ENCODE assay signal across 12 mouse cellular contexts in the genomic region with DNA sequence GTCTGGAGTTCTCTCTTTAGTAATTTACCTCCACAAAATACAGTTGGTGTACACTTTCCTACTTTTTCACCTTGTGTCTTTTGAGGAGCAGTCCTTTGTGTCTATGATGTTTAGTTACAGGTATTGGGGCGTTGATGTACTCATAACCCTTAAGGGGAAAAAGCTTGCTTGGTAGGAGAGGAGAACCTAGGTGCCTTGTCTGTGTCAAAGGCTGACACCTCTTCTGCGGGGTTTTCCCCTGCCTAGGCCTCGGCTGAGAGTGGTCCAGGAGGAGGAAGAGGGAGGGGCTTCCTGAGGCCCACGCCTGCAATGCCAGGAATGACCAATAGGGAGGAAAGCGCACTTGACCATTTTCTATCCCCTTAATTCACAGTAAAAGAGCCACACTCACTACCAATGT. TPM values are rescaled to one million over a fixed set of nuclear protein-coding genes. Genes with fewer than 3 reads are reported as not detected.
A peak's percentile ranks its signal among the peaks of the same experiment; 100 is the strongest.
DNase-seq lines count a peak whose midpoint lies in the region; ATAC-seq and TF ChIP-seq lines count a peak whose summit lies in the region.
"Had no signal": no experiment of that assay in that cellular context is flagged by ENCODE, and none has a peak within 500 bp of the region (broad histone marks: within the 10 kb centered on the region; RNA-seq: fewer than 3 reads in every experiment).

No protein-coding gene starts in this region.

- peak; percentile 9 for DNase-seq in forebrain, embryonic 14.5 days (ENCODE audit: low spot score)
- DNase-seq in midbrain, postnatal 0 days (ENCODE audit: low spot score), result no peak
- peak; percentile 68 for DNase-seq in naive thymus-derived CD4-positive, alpha-beta T cell, adult 2 months (ENCODE audit: low read depth)
- no peak for DNase-seq in adrenal gland, adult 18-20 months (ENCODE audit: low spot score in 2 of 2)

- ATAC-seq in forebrain, embryonic 14.5 days, result no peak
- ATAC-seq in forebrain, embryonic 16.5 days, result no peak
- no peak for ATAC-seq in midbrain, postnatal 0 days (ENCODE audit: low FRiP score)
- ATAC-seq in midbrain, embryonic 13.5 days, result no peak
- ATAC-seq in common myeloid progenitor, adult 5-6 weeks (replicated peaks; ENCODE audit: low read depth, poor library complexity, severe bottlenecking), result 0 out of 2 replicates have a peak, but pooled peaks have one; percentile 66
- no peak for ATAC-seq in monocyte, adult 5-6 weeks (replicated peaks; ENCODE audit: insufficient number of reproducible peaks, low FRiP score, low TSS enrichment, poor library complexity, severe bottlenecking)

- no peak overlapping the region for H3K4me3 ChIP-seq in forebrain, embryonic 14.5 days (ENCODE audit: low read depth, low read length)
- H3K4me3 ChIP-seq in forebrain, embryonic 16.5 days (replicated peaks; ENCODE audit: low read length), result no peak overlapping the region
- no peak overlapping the region for H3K4me3 ChIP-seq in midbrain, postnatal 0 days (ENCODE audit: low read depth, low read length)
- H3K4me3 ChIP-seq in midbrain, embryonic 13.5 days (replicated peaks), result no peak overlapping the region
- H3K4me3 ChIP-seq: embryonic facial prominence, embryonic 13.5 days; left cerebral cortex, adult 2 months; stomach, embryonic 15.5 days had no signal

- 41% methylated on average over 5 of the region's 5 CpGs for WGBS in forebrain, embryonic 14.5 days
- 43% methylated on average over 5 of the region's 5 CpGs for WGBS in forebrain, embryonic 16.5 days
- WGBS in midbrain, postnatal 0 days, result 44% methylated on average over 5 of the region's 5 CpGs
- WGBS in midbrain, embryonic 13.5 days, result 40% methylated on average over 5 of the region's 5 CpGs

- no peak overlapping the region for H3K9ac ChIP-seq in forebrain, embryonic 14.5 days (ENCODE audit: low read length)
- H3K9ac ChIP-seq in forebrain, embryonic 16.5 days (replicated peaks; ENCODE audit: low read depth, low read length), result no peak overlapping the region
- no peak overlapping the region for H3K9ac ChIP-seq in midbrain, postnatal 0 days (replicated peaks; ENCODE audit: low read length, poor library complexity, severe bottlenecking)
- no peak overlapping the region for H3K9ac ChIP-seq in midbrain, embryonic 13.5 days (replicated peaks)
- H3K9ac ChIP-seq: embryonic facial prominence, embryonic 13.5 days; stomach, embryonic 15.5 days had no signal

- no peaks in the 10 kb centered on the region for H3K36me3 ChIP-seq in forebrain, embryonic 14.5 days (ENCODE audit: control insufficient read depth, insufficient read depth, low read length)
- H3K36me3 ChIP-seq in forebrain, embryonic 16.5 days (ENCODE audit: control insufficient read depth, insufficient read depth), result no peaks in the 10 kb centered on the region
- no peaks in the 10 kb centered on the region for H3K36me3 ChIP-seq in midbrain, postnatal 0 days (ENCODE audit: insufficient read depth, low read length)
- H3K36me3 ChIP-seq in midbrain, embryonic 13.5 days, result no peaks in the 10 kb centered on the region
- H3K36me3 ChIP-seq: embryonic facial prominence, embryonic 13.5 days; stomach, embryonic 15.5 days had no signal

- H3K4me2 ChIP-seq in forebrain, embryonic 14.5 days (ENCODE audit: low read length), result no peak overlapping the region
- no peak overlapping the region for H3K4me2 ChIP-seq in forebrain, embryonic 16.5 days (ENCODE audit: low read length)
- no peak overlapping the region for H3K4me2 ChIP-seq in midbrain, postnatal 0 days (ENCODE audit: low read depth, low read length, poor library complexity, severe bottlenecking)
- H3K4me2 ChIP-seq in midbrain, embryonic 13.5 days (replicated peaks), result no peak overlapping the region
- H3K4me2 ChIP-seq: embryonic facial prominence, embryonic 13.5 days; stomach, embryonic 15.5 days had no signal

- no peaks in the 10 kb centered on the region for H3K4me1 ChIP-seq in forebrain, embryonic 14.5 days (ENCODE audit: control insufficient read depth, insufficient read depth, low read length)
- no peaks in the 10 kb centered on the region for H3K4me1 ChIP-seq in forebrain, embryonic 16.5 days (replicated peaks; ENCODE audit: control insufficient read depth, insufficient read depth, low read length)
- no peaks in the 10 kb centered on the region for H3K4me1 ChIP-seq in midbrain, postnatal 0 days (ENCODE audit: insufficient read depth, low read length)
- H3K4me1 ChIP-seq in midbrain, embryonic 13.5 days (replicated peaks), result no peaks in the 10 kb centered on the region
- H3K4me1 ChIP-seq: embryonic facial prominence, embryonic 13.5 days; stomach, embryonic 15.5 days had no signal

- TF ChIP-seq CTCF in midbrain, postnatal 0 days (IDR thresholded peaks at IDR 0.05), result peak; percentile 18; the same call in 1 of the 2 replicates

- H3K27me3 ChIP-seq in forebrain, embryonic 14.5 days (replicated peaks; ENCODE audit: control insufficient read depth, insufficient read depth, low read length), result no peaks in the 10 kb centered on the region
- H3K27me3 ChIP-seq in forebrain, embryonic 16.5 days (replicated peaks; ENCODE audit: control insufficient read depth, insufficient read depth, low read length), result no peaks in the 10 kb centered on the region
- no peaks in the 10 kb centered on the region for H3K27me3 ChIP-seq in midbrain, postnatal 0 days (ENCODE audit: insufficient read depth, low read length)
- no peaks in the 10 kb centered on the region for H3K27me3 ChIP-seq in midbrain, embryonic 13.5 days
- H3K27me3 ChIP-seq: embryonic facial prominence, embryonic 13.5 days; stomach, embryonic 15.5 days had no signal

- no peak overlapping the region for H3K27ac ChIP-seq in forebrain, embryonic 14.5 days (ENCODE audit: low read depth, low read length)
- H3K27ac ChIP-seq in forebrain, embryonic 16.5 days (ENCODE audit: low read length), result no peak overlapping the region
- no peak overlapping the region for H3K27ac ChIP-seq in midbrain, postnatal 0 days (ENCODE audit: low read depth, low read length)
- no peak overlapping the region for H3K27ac ChIP-seq in midbrain, embryonic 13.5 days
- H3K27ac ChIP-seq: embryonic facial prominence, embryonic 13.5 days; left cerebral cortex, adult 2 months; macrophage; stomach, embryonic 15.5 days had no signal

- H3K9me3 ChIP-seq in forebrain, embryonic 14.5 days (replicated peaks; ENCODE audit: control insufficient read depth, low read length), result no peaks in the 10 kb centered on the region
- H3K9me3 ChIP-seq in forebrain, embryonic 16.5 days (ENCODE audit: control insufficient read depth, low read length), result no peaks in the 10 kb centered on the region
- H3K9me3 ChIP-seq in midbrain, postnatal 0 days (ENCODE audit: low read length), result no peaks in the 10 kb centered on the region
- H3K9me3 ChIP-seq in midbrain, embryonic 13.5 days, result 0 out of 2 replicates have a peak, but pooled peaks cover 3% of the 10 kb centered on the region
- H3K9me3 ChIP-seq: embryonic facial prominence, embryonic 13.5 days; stomach, embryonic 15.5 days had no signal

RNA-seq across cellular contexts. Expression of a gene that starts 17.9 kb away (rescaled TPM):
- polyA plus RNA-seq in forebrain, embryonic 14.5 days (2014; fragmentation: Nextera tagmentation; extraction: Ambion mirVana), result 2.6 and 3.2 TPM in 2 replicates
- 3.0 and 3.6 TPM in 2 replicates for polyA plus RNA-seq in forebrain, embryonic 16.5 days (2015; fragmentation: Nextera tagmentation; extraction: Ambion mirVana)
- 1.8 and 3.2 TPM in 2 replicates for total RNA-seq in midbrain, postnatal 0 days (2014; rRNA removed)
- polyA plus RNA-seq in midbrain, postnatal 0 days (2015; fragmentation: Nextera tagmentation; extraction: Ambion mirVana), result 0.75 and 1.0 TPM in 2 replicates
- polyA plus RNA-seq in midbrain, embryonic 13.5 days (2015; fragmentation: Nextera tagmentation; extraction: Ambion mirVana), result 3.0 and 3.1 TPM in 2 replicates
- 415 and 490 TPM in 2 replicates for total RNA-seq in common myeloid progenitor, adult 5-6 weeks (2017)
- 9.9 to 15.6 TPM (median 14.3 TPM) in 3 replicates for total RNA-seq in monocyte, adult 5-6 weeks (2017)
- not detected for total RNA-seq in adrenal gland, adult 18-20 months (2021)

Comparison
In these comparisons a context has a peak if more than half of its experiments do, and no peak if none do; other contexts are left out.
1. DNase-seq: peak in forebrain, embryonic 14.5 days (single experiment) and naive thymus-derived CD4-positive, alpha-beta T cell, adult 2 months (single experiment); none in midbrain, postnatal 0 days (single experiment) and adrenal gland, adult 18-20 months (0 of 2).
2. RNA of a gene that starts 17.9 kb away (total RNA-seq): 415 to 490 TPM in common myeloid progenitor, adult 5-6 weeks; 9.9 to 15.6 TPM in monocyte, adult 5-6 weeks, 1.8 to 3.2 TPM in midbrain, postnatal 0 days and not detected in adrenal gland, adult 18-20 months; every median in the first group is over 10 times any median in the second.